Mouse (Mus musculus) lung, embryonic 15.5 days (tissue): ENCODE data around the gene Tmem114. TPM values are rescaled to one million over a fixed set of nuclear protein-coding genes. Genes with fewer than 3 reads are reported as not detected.

ENCODE experiments used
- polyA plus RNA-seq: library from polyadenylated mRNA; unstranded; fragments of >200 nt; fragmentation: Nextera tagmentation; extraction: Ambion mirVana; gene quantifications from 2 replicates; pipeline ENCODE4 v1.2.1, GENCODE M21; 2015

The Tmem114 gene
- polyA plus RNA-seq, 1 experiment from 2014 or later = not detected

Other genes starting within 250 kb of the Tmem114 start
- gene Mettl22, start 45.7 kb upstream of the Tmem114 start, polyA plus RNA-seq = 15.3 and 18.8 TPM in 2 replicates
- gene Abat, start 88.3 kb upstream of the Tmem114 start, polyA plus RNA-seq = 19.9 and 22.4 TPM in 2 replicates
- gene Pmm2, start 212.5 kb upstream of the Tmem114 start, polyA plus RNA-seq = 51.2 and 53.2 TPM in 2 replicates
- 18.3 and 19.7 TPM in 2 replicates for gene Tmem186, start 212.6 kb upstream of the Tmem114 start, polyA plus RNA-seq
- 93.7 and 96.8 TPM in 2 replicates for gene Carhsp1, start 247.0 kb upstream of the Tmem114 start, polyA plus RNA-seq